Mouse (Mus musculus): ENCODE results near the gene Pced1b. TPM values are rescaled to one million over a fixed set of nuclear protein-coding genes. Genes with fewer than 3 reads are reported as not detected.
"Not testable (repeated sequence)": the region's sequence is repeated elsewhere in the genome, so short reads cannot be mapped to it uniquely, and the experiment has no call there.

Gene Pced1b
- polyA plus RNA-seq, 1 experiment from 2014 or later = 8.5 TPM

DNA sequence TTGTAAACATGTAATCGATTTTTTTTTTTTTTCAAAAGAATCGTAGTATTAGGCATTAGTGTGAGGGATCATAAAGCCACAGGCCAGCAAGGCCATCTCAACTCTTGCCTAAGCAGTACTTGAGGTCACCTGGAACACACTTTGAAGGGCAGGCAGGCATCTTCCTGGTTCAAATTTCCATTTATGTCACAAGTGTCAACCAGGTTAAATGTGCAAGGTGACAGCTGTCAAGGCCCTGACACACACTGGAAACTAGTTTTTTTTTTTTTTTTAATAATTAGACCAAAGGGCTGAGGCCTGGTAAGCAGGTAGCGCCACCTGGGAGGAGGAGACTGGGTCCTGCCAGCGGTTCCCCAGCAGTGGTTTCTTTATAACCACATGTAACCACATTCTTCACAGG is 131.2 kb downstream of the Pced1b start:
- 83% methylated on average over 4 of the region's 4 CpGs for WGBS
- Histone ChIP-seq H3K27ac (ENCODE audit: low read depth, low read length) (no peak overlapping the region), H3K4me3 (ENCODE audit: low read depth, low read length) (no peak overlapping the region), H3K9me3 (ENCODE audit: control insufficient read depth, low read length) (no peaks in the 10 kb centered on the region), H3K9ac (ENCODE audit: low read depth, low read length) (no peak overlapping the region), H3K4me2 (no peak overlapping the region), H3K27me3 (replicated peaks; ENCODE audit: control insufficient read depth, insufficient read depth, low read length) (no peaks in the 10 kb centered on the region), H3K36me3 (ENCODE audit: control insufficient read depth, insufficient read depth, low read length) (no peaks in the 10 kb centered on the region), H3K4me1 (replicated peaks; ENCODE audit: control insufficient read depth, insufficient read depth, low read length) (peaks cover 37% of the 10 kb centered on the region)
- DNase-seq (ENCODE audit: low spot score) (no peak), ATAC-seq (replicated peaks; ENCODE audit: low FRiP score) (no peak)

DNA sequence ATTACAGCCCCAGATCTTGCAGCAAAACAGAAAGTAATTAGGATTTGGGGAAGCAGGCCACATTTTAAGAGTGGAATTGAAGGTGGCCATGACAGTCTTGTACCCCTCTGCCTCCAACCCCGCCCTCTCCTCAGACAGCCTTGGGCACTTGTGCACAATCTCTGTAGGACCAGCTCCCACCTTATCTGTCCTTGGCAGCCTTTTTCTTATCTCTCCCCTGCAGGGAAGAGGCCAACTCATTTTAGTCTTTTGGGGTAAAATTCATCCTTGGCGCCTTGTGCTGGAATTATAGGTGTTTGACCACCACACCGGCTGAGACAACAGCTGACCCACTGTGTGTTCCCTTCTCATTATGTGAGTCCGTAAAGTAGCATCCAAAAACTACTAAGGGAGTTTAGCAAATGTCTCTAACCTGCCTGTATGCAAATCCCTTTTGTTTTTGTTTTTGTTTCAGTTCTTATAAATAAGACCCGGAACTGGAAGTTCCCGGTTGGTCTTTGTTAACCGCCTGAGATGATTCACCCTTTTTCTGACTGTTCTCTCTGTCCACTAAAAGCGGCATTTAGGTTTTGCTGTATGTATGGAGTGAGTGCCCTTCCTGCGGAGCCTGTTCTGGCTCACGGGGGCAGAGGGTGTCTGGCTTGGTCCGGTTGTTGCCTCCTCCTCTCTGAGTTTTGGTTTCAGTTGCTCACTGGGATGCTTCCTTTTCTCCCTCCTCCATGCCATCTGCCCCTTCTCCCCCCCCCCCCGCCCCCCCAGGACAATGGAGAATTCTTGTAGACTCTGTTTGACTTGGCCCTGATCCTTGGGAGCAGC is 132.8 kb downstream of the Pced1b start:
- Histone ChIP-seq H3K9me3 (ENCODE audit: control insufficient read depth, low read length) (no peaks in the 10 kb centered on the region), H3K27me3 (replicated peaks; ENCODE audit: control insufficient read depth, insufficient read depth, low read length) (no peaks in the 10 kb centered on the region), H3K4me3 (ENCODE audit: low read depth, low read length) (peak overlapping the region; percentile 38), H3K9ac (ENCODE audit: low read depth, low read length) (peak overlapping the region; percentile 63), H3K36me3 (ENCODE audit: control insufficient read depth, insufficient read depth, low read length) (no peaks in the 10 kb centered on the region; the same call in 1 of the 2 replicates), H3K4me1 (replicated peaks; ENCODE audit: control insufficient read depth, insufficient read depth, low read length) (peaks cover 27% of the 10 kb centered on the region), H3K4me2 (peak overlapping the region; percentile 68), H3K27ac (ENCODE audit: low read depth, low read length) (peak overlapping the region; percentile 62)
- ATAC-seq (replicated peaks; ENCODE audit: low FRiP score) = peak; percentile 98
- 28% methylated on average over 11 of the region's 12 CpGs for WGBS
- DNase-seq (ENCODE audit: low spot score) = no peak

DNA sequence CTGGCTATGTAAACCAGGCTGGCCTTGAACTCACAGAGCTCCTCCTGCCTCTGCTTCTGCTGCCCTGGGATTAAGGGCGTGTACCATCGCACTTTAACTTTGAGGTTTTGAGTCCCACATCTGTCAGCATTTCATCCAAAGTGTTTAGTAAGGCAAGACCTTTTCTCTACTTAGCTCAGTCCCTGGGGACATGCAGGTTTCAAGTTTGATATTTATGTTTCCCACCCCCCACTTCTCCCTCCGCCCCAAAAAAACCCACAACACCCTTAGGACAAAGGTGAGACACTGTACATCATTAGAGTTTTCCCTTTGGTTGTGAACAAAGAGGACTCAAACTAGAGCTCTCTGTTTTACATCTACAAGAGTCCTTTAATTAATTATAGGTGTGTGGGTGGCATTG is 135.7 kb downstream of the Pced1b start:
- H3K36me3 ChIP-seq (ENCODE audit: control insufficient read depth, insufficient read depth, low read length) = no peaks in the 10 kb centered on the region; the same call in 1 of the 2 replicates
- no peaks in the 10 kb centered on the region for H3K27me3 ChIP-seq (replicated peaks; ENCODE audit: control insufficient read depth, insufficient read depth, low read length)
- no peak for DNase-seq (ENCODE audit: low spot score)
- H3K4me1 ChIP-seq (replicated peaks; ENCODE audit: control insufficient read depth, insufficient read depth, low read length) = peaks cover 10% of the 10 kb centered on the region
- H3K9me3 ChIP-seq (ENCODE audit: control insufficient read depth, low read length) = no peaks in the 10 kb centered on the region
- no peak overlapping the region for H3K9ac ChIP-seq (ENCODE audit: low read depth, low read length)
- no peak overlapping the region for H3K4me3 ChIP-seq (ENCODE audit: low read depth, low read length)
- no peak overlapping the region for H3K27ac ChIP-seq (ENCODE audit: low read depth, low read length)
- no peak overlapping the region for H3K4me2 ChIP-seq
- no peak for ATAC-seq (replicated peaks; ENCODE audit: low FRiP score)
- 92% methylated on average over 3 of the region's 3 CpGs for WGBS

DNA sequence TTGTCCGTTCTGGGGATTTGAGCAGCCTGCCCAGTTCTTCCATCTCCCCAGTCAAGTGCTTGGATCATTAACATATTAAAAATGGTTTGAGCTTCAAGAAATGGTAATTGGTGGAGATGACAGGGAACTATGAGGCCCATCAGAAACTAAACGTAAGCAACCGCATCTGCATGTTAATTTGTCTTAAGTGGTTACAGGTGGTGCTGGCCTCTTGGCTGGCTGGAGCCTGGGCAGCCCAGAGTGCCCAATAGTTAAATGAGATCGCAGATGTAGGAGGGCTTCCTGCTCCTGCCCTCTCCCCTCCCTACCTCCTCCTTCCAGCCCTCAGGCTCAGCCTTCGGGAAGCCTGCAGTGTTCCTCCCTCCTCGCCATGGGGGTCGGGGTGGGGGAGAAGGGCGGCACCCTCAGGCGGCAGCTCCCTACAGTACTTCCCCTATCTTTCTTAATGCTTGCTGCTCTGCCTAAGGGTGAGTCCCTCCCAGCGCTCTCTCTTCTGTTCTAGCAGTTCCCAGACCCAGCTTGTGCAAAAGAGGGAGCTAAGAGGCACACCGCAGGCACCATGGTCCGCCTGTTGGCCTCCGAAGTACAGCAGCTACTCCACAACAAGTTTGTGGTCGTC is 136.7 kb downstream of the Pced1b start:
- DNase-seq (ENCODE audit: low spot score) (no peak), ATAC-seq (replicated peaks; ENCODE audit: low FRiP score) (no peak)
- 74% methylated on average over 14 of the region's 14 CpGs for WGBS
- Histone ChIP-seq H3K27me3 (replicated peaks; ENCODE audit: control insufficient read depth, insufficient read depth, low read length) (no peaks in the 10 kb centered on the region), H3K9ac (ENCODE audit: low read depth, low read length) (no peak overlapping the region), H3K4me3 (ENCODE audit: low read depth, low read length) (no peak overlapping the region), H3K36me3 (ENCODE audit: control insufficient read depth, insufficient read depth, low read length) (no peaks in the 10 kb centered on the region; the same call in 1 of the 2 replicates), H3K4me1 (replicated peaks; ENCODE audit: control insufficient read depth, insufficient read depth, low read length) (peaks cover 10% of the 10 kb centered on the region), H3K9me3 (ENCODE audit: control insufficient read depth, low read length) (no peaks in the 10 kb centered on the region), H3K27ac (ENCODE audit: low read depth, low read length) (no peak overlapping the region), H3K4me2 (no peak overlapping the region)

DNA sequence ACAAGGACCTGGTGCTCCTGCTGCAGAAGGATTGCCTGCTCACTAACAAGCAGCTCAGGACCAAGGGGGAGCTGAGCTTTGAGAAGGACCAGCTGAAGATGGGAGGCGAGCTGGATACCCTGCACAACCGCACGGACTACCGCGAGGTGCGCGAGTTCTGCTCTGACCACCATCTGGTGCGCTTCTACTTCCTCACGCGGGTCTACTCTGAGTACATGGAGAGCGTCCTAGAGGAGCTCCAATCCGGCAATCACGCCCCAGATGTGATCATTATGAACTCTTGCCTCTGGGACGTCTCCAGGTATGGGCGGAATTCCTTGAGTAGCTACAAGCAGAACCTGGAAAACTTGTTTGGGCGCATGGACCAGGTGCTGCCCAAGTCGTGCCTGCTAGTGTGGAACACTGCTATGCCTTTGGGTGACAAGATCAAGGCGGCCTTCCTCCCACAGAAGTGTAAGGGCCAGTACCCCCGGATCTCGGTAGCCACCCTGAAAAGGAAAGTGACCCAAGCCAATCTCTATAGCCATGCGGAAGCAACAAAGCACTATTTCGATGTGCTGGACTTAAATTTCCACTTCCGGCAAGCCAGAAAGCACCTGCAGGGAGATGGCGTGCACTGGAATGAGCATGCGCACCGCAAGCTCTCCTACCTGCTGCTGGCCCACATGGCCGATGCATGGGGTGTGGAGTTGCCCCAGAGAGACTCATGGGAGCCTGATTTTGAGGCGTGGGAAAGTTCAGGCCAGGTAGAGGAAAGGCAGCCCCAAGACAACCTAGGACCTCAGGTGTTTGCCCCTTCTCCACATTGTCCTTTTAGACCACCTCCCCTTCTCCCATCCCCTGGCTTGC is 137.5 kb downstream of the Pced1b start:
- no peak overlapping the region for H3K9ac ChIP-seq (ENCODE audit: low read depth, low read length)
- ATAC-seq (replicated peaks; ENCODE audit: low FRiP score) = no peak

DNA sequence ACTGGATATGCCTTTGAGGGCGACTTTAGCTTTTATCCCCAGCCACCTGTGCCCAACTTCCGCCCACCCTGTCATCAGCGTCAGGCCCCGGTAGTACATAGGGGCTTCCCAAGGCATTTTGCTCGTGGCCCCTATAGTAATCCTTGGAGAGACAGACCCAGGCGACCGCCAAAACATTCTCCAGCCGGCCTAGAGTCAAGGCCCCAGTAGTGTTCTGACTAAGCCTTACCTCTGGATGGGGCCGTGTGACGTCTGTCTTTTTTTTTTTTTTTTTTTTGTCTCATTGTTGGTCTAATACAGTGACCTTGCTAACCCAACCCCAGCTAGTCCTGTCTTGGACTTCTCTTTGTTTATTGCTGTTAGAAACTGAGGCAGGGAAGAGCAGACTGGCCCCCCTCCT is 138.3 kb downstream of the Pced1b start:
- DNase-seq (ENCODE audit: low spot score); H3K9ac ChIP-seq (ENCODE audit: low read depth, low read length); H3K9me3 ChIP-seq (ENCODE audit: control insufficient read depth, low read length); H3K4me1 ChIP-seq (replicated peaks; ENCODE audit: control insufficient read depth, insufficient read depth, low read length); H3K4me2 ChIP-seq; H3K27me3 ChIP-seq (replicated peaks; ENCODE audit: control insufficient read depth, insufficient read depth, low read length); H3K27ac ChIP-seq (ENCODE audit: low read depth, low read length); ATAC-seq (replicated peaks; ENCODE audit: low FRiP score); H3K36me3 ChIP-seq (ENCODE audit: control insufficient read depth, insufficient read depth, low read length); H3K4me3 ChIP-seq (ENCODE audit: low read depth, low read length): not testable (repeated sequence)
- WGBS = 91% methylated on average over 10 of the region's 10 CpGs

More for the DNA sequence above, 137.5 kb downstream of the Pced1b start:
- Histone ChIP-seq H3K36me3 (ENCODE audit: control insufficient read depth, insufficient read depth, low read length) (no peaks in the 10 kb centered on the region; the same call in 1 of the 2 replicates), H3K4me2 (no peak overlapping the region), H3K4me1 (replicated peaks; ENCODE audit: control insufficient read depth, insufficient read depth, low read length) (peaks cover 8% of the 10 kb centered on the region), H3K9me3 (ENCODE audit: control insufficient read depth, low read length) (no peaks in the 10 kb centered on the region), H3K27ac (ENCODE audit: low read depth, low read length) (no peak overlapping the region), H3K4me3 (ENCODE audit: low read depth, low read length) (no peak overlapping the region), H3K27me3 (replicated peaks; ENCODE audit: control insufficient read depth, insufficient read depth, low read length) (no peaks in the 10 kb centered on the region)
- 92% methylated on average over 28 of the region's 28 CpGs for WGBS
- DNase-seq (ENCODE audit: low spot score) = no peak

DNA sequence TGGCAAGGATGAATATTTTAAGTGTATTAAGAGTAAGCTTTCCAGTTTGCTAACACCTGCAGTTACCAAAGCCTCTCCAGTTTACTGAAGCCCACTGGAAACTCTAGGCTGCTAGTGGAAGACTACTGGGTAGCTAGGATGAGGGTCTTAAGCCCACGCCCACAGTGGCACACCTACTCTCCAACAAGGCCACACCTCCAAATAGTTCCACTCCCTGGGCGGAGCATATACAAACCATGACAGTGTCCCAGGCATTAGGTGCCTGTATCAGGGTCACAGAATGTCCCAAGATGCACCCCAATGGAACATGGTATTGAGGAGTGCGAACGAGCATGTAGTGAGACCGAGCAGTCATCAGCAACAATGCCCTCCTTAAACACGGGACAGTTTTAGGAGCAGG is 140.9 kb downstream of the Pced1b start:
- H3K27me3 ChIP-seq (replicated peaks; ENCODE audit: control insufficient read depth, insufficient read depth, low read length) = no peaks in the 10 kb centered on the region
- H3K9me3 ChIP-seq (ENCODE audit: control insufficient read depth, low read length) = no peaks in the 10 kb centered on the region
- WGBS = 88% methylated on average over 6 of the region's 6 CpGs
- H3K36me3 ChIP-seq (ENCODE audit: control insufficient read depth, insufficient read depth, low read length) = no peaks in the 10 kb centered on the region; the same call in 1 of the 2 replicates
- H3K4me2 ChIP-seq = no peak overlapping the region
- DNase-seq (ENCODE audit: low spot score) = no peak
- H3K9ac ChIP-seq (ENCODE audit: low read depth, low read length) = no peak overlapping the region
- no peaks in the 10 kb centered on the region; the same call in 1 of the 2 replicates for H3K4me1 ChIP-seq (replicated peaks; ENCODE audit: control insufficient read depth, insufficient read depth, low read length)
- no peak overlapping the region for H3K4me3 ChIP-seq (ENCODE audit: low read depth, low read length)
- no peak for ATAC-seq (replicated peaks; ENCODE audit: low FRiP score)
- no peak overlapping the region for H3K27ac ChIP-seq (ENCODE audit: low read depth, low read length)

DNA sequence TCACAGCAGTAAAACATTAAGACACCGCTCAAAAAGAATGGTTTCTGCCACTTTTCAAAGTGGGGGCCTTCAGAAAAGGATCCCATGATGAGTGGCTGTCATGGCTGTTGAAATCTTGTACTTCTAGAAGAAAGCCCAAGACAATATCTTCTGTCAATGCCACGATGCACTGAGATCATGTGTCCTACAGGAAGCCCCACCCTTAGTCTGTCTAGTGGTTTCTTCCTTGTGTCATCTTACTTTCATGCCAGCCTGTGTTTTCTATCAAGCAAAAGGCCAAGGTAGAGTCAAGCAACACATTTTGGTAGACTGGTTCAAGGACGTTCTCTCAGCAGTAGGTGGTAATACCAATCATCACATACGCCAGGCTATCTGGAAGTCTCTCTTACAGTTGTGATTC is 142.7 kb downstream of the Pced1b start:
- no peak overlapping the region for H3K9ac ChIP-seq (ENCODE audit: low read depth, low read length)
- WGBS = 82% methylated on average over 4 of the region's 4 CpGs
- DNase-seq (ENCODE audit: low spot score) = no peak

More for the DNA sequence above, 142.7 kb downstream of the Pced1b start:
- H3K4me1 ChIP-seq (replicated peaks; ENCODE audit: control insufficient read depth, insufficient read depth, low read length) = no peaks in the 10 kb centered on the region
- no peak overlapping the region for H3K4me3 ChIP-seq (ENCODE audit: low read depth, low read length)
- H3K27ac ChIP-seq (ENCODE audit: low read depth, low read length) = no peak overlapping the region
- no peaks in the 10 kb centered on the region for H3K36me3 ChIP-seq (ENCODE audit: control insufficient read depth, insufficient read depth, low read length)
- no peaks in the 10 kb centered on the region for H3K9me3 ChIP-seq (ENCODE audit: control insufficient read depth, low read length)
- no peak for ATAC-seq (replicated peaks; ENCODE audit: low FRiP score)
- no peaks in the 10 kb centered on the region for H3K27me3 ChIP-seq (replicated peaks; ENCODE audit: control insufficient read depth, insufficient read depth, low read length)
- no peak overlapping the region for H3K4me2 ChIP-seq
